Mouse (Mus musculus) stomach, embryonic 16.5 days (tissue): ENCODE measurements around the gene Tdrd9. TPM values are rescaled to one million over a fixed set of nuclear protein-coding genes. Genes with fewer than 3 reads are reported as not detected.
A peak's percentile ranks its signal among the peaks of the same experiment; 100 is the strongest.
"Not testable (repeated sequence)": the region's sequence is repeated elsewhere in the genome, so short reads cannot be mapped to it uniquely, and the experiment has no call there.

ENCODE experiments used
- ATAC-seq: fragments of 200-750 bp; cut with Nextera tagmentation; 2 replicates; pipeline ENCODE4 v1.8.0; 2017; ENCODE audit warnings: moderate number of reproducible peaks, moderate TSS enrichment; ENCODE audit not compliant: insufficient read depth, low FRiP score
- H3K27ac ChIP-seq: fragments of 300-500 bp; sonication (generic); 2 replicates; pipeline ENCODE4 v1.5.1; 2014; ENCODE audit warnings: low read length
- H3K27me3 ChIP-seq: fragments of 300-500 bp; sonication (generic); 2 replicates; pipeline ENCODE4 v1.6.1; 2014; ENCODE audit warnings: low read length, control low read depth, mixed read lengths; ENCODE audit not compliant: control insufficient read depth, insufficient read depth
- H3K36me3 ChIP-seq: fragments of 300-500 bp; sonication (generic); 2 replicates; pipeline ENCODE4 v1.6.1; 2014; ENCODE audit warnings: low read length; ENCODE audit not compliant: control insufficient read depth, insufficient read depth
- H3K4me1 ChIP-seq: fragments of 300-500 bp; sonication (generic); 2 replicates; pipeline ENCODE4 v1.6.1; 2014; ENCODE audit warnings: low read length, control low read depth, mixed read lengths; ENCODE audit not compliant: control insufficient read depth, insufficient read depth
- H3K4me2 ChIP-seq: fragments of 300-500 bp; sonication (generic); 2 replicates; pipeline ENCODE4 v1.6.1; 2014; ENCODE audit warnings: low read depth, low read length, mixed read lengths
- H3K4me3 ChIP-seq: fragments of 300-500 bp; sonication (generic); replicated peaks from 2 replicates; pipeline ENCODE4 v1.5.1; 2014; ENCODE audit warnings: mild to moderate bottlenecking, low read length
- H3K9ac ChIP-seq: fragments of 300-500 bp; sonication (generic); 2 replicates; pipeline ENCODE4 v1.6.1; 2014; ENCODE audit warnings: low read length
- H3K9me3 ChIP-seq: fragments of 300-500 bp; sonication (generic); replicated peaks from 2 replicates; pipeline ENCODE4 v1.6.1; 2016; ENCODE audit warnings: low read length, control low read depth; ENCODE audit not compliant: control insufficient read depth
- WGBS: fragments of 180-500 bp; shearing (Covaris S2); extraction: QIAGEN DNeasy Blood & Tissue Kit; methylation state at CpG from one replicate; pipeline ENCODE4 v1.1.7; 2014; 5-methylcytosine and 5-hydroxymethylcytosine counted together
- polyA plus RNA-seq: library from polyadenylated mRNA; unstranded; fragments of >200 nt; fragmentation: Nextera tagmentation; extraction: Ambion mirVana; gene quantifications from 2 replicates; pipeline ENCODE4 v1.2.1, GENCODE M21; 2015

Gene Tdrd9
- polyA plus RNA-seq, 1 experiment from 2014 or later, result 0.13 TPM

DNA sequence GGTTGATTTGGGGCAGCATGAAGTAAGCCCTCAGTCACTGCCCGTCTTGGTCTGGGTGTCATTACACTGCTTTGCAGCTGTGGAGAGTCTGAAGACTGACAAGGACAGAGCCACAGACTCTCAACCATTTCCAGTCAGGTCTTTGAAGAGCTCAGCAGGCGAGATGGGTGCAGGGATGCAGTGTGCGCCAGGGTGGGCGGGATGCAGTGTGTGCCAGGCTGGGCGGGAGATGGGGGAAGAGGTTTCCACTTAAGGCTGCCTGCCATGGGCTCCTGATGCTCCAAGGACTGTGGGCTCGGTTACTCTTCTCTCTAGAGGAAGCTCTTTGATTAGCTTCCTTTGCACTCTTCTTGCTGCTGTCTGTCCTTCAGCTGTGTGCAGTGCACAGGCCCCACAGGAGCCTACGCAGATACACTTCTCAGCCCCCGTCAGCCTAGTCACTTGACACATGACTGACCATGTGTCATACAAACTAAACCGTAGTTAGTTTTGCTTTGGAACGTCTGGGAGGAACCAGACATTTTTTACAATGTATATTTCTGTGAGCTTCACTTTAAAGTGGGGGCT lies 62.1 kb downstream of the Tdrd9 start:
- H3K27ac ChIP-seq, result no peak overlapping the region
- no peak for ATAC-seq
- H3K4me3 ChIP-seq, result no peak overlapping the region
- no peaks in the 10 kb centered on the region for H3K9me3 ChIP-seq
- no peaks in the 10 kb centered on the region for H3K4me1 ChIP-seq
- H3K27me3 ChIP-seq, result no peaks in the 10 kb centered on the region
- 75% methylated on average over 10 of the region's 10 CpGs for whole genome bisulfite sequencing
- no peak overlapping the region for H3K4me2 ChIP-seq
- H3K36me3 ChIP-seq, result no peaks in the 10 kb centered on the region
- no peak overlapping the region for H3K9ac ChIP-seq

DNA sequence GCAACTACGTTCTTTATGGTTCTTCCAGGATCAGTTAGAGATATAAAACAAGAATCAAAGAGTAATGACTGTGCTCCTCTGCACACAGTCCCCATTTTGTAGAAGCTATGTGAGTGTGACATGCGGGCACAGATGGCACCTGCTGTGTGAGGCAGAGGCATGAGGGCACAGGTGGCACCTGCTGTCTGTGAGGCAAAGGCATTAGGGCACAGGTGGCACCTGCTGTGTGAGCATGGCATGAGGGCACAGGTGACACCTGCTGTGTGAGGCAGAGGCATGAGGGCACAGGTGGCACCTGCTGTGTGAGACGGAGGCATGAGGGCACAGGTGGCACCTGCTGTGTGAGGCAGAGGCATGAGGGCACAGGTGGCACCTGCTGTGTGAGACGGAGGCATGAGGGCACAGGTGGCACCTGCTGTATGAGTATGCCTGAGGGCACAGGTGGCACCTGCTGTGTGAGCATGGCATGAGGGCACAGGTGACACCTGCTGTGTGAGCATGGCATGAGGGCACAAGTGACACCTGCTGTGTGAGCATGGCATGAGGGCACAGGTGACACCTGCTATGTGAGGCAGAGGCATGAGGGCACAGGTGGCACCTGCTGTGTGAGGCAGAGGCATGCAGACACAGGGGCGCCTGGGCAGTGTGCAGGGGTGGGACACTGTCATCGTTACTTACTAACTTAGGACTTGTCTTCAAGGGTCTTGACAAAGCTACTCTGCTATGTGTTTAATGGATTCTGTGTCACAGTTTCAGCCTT lies 64.2 kb downstream of the Tdrd9 start:
- H3K36me3 ChIP-seq, result not testable (repeated sequence)

DNA sequence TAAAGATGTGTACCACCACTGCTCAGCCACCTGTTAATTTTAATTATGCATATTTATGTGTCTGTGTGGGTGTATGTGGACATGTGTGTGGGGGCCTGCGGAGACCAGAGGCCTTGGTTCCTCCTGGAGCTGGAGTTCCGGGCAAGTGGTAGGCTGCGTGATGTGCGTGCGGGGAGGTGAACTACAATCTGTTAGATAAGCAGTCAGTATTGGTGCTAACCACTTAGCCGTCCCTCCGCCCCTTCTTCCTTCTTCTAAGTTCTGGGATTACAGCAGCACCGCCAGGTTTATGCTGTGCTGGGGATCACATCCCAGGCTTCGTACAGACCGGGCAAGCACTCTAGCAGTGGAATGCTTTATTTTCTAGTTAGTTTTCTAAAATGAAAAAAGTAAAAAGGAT lies 67.1 kb downstream of the Tdrd9 start:
- Histone ChIP-seq H3K4me2 (no peak overlapping the region), H3K4me3 (no peak overlapping the region), H3K4me1 (no peaks in the 10 kb centered on the region), H3K9me3 (no peaks in the 10 kb centered on the region), H3K27ac (no peak overlapping the region), H3K27me3 (no peaks in the 10 kb centered on the region), H3K9ac (no peak overlapping the region), H3K36me3 (no peaks in the 10 kb centered on the region)
- 94% methylated on average over 10 of the region's 10 CpGs for WGBS
- no peak for ATAC-seq

More for the DNA sequence above, 64.2 kb downstream of the Tdrd9 start:
- H3K4me3 ChIP-seq, H3K27me3 ChIP-seq, ATAC-seq, H3K4me1 ChIP-seq, H3K9ac ChIP-seq, H3K27ac ChIP-seq, H3K9me3 ChIP-seq, H3K4me2 ChIP-seq: not testable (repeated sequence)
- WGBS, result 79% methylated on average over 6 of the region's 6 CpGs

DNA sequence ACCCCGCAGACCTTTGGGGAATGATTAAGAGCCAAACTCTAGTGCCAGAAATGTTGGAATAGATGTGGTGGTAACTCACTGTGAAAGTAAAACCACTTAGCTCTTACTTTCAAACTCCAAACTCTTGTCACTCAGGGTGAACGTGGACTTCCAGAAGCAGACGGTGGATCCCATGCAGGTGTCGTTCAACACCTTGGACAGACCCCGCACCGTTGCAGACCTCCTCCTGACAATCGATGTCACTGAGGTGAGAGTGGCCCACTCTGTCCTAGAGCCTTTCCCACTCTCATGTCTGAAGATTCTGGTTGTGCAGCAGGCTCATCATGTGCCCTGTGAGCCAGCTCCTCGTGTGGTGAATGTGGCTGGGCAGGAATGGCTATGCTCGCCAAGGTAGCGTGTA lies 67.8 kb downstream of the Tdrd9 start:
- WGBS, result 90% methylated on average over 10 of the region's 10 CpGs
- no peaks in the 10 kb centered on the region for H3K36me3 ChIP-seq
- ATAC-seq, result no peak

DNA sequence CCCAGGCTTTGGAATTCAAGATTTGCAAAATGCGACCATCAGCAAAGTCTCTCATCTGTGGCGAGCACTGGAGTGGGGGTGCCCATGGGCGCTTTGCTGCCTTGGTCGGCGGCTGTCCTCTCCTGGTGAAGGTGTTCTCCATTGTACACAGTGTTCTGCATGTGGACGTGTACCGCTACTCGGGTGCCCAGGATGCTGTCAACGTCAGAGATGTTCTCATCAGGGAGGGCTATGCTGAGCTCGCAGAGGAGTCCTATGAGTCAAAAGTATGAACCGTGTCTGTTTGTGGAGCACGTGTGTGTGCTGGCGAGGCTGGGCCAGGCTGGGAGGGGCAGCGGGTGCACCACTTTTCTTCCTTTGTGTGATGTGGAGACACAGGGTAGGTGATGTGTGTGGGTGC lies 71.3 kb downstream of the Tdrd9 start:
- no peak overlapping the region for H3K27ac ChIP-seq
- no peak overlapping the region for H3K4me3 ChIP-seq
- no peak overlapping the region for H3K4me2 ChIP-seq
- no peaks in the 10 kb centered on the region for H3K4me1 ChIP-seq
- H3K9me3 ChIP-seq, result no peaks in the 10 kb centered on the region
- 83% methylated on average over 14 of the region's 14 CpGs for WGBS
- no peak overlapping the region for H3K9ac ChIP-seq
- H3K27me3 ChIP-seq, result no peaks in the 10 kb centered on the region
- ATAC-seq, result no peak
- H3K36me3 ChIP-seq, result no peaks in the 10 kb centered on the region

More for the DNA sequence above, 67.8 kb downstream of the Tdrd9 start:
- Histone ChIP-seq H3K27ac (no peak overlapping the region), H3K4me3 (no peak overlapping the region), H3K4me1 (no peaks in the 10 kb centered on the region), H3K9me3 (no peaks in the 10 kb centered on the region), H3K4me2 (no peak overlapping the region), H3K9ac (no peak overlapping the region), H3K27me3 (no peaks in the 10 kb centered on the region)

DNA sequence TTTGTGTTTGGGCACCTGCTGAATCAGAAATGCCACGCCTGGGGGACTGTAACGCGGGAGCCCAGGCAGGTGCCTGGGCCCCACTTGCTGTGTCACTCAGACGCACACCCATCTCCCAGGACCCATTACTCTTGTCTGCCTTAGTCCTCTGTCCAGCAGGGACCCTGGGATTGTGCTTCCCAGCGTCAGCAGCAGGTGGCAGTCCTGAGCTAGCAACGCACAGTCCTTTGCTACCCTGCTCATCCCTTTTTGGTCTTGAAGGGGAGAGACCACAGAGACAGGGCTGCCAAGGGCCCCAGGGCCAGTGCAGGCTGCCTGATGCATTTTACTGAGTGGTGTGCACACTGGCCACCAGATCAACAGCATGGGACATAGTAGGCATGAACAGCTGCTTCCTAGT lies 106.3 kb downstream of the Tdrd9 start:
- ATAC-seq, result 0 out of 2 replicates have a peak, but pooled peaks have one; percentile 29
- no peaks in the 10 kb centered on the region for H3K4me1 ChIP-seq
- 5% methylated on average over 6 of the region's 6 CpGs for WGBS
- no peak overlapping the region for H3K9ac ChIP-seq
- no peak overlapping the region for H3K4me3 ChIP-seq
- no peak overlapping the region for H3K4me2 ChIP-seq
- H3K36me3 ChIP-seq, result no peaks in the 10 kb centered on the region
- H3K27ac ChIP-seq, result no peak overlapping the region
- H3K9me3 ChIP-seq, result no peaks in the 10 kb centered on the region
- no peaks in the 10 kb centered on the region for H3K27me3 ChIP-seq

DNA sequence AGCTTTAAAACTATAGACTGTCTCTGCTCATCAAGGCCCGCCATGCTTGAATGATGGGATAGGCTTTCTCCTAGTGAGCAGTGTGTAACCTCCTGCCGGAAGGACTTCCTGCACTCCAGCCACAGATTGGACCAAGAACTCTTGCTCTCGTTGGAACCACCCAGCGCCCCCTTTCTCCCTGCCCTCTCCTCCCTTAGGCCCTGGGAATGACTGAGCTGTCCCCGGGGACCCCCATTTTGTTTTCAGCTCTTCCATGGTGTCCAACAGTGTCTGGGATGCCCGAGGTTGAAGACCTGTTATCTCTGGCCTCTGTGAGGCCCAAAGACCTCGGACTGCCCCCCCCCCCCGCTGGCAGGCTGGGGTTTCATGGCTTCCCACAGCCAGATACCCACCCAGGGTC lies 108.6 kb downstream of the Tdrd9 start:
- H3K4me1 ChIP-seq, result no peaks in the 10 kb centered on the region
- no peak overlapping the region for H3K4me3 ChIP-seq
- no peaks in the 10 kb centered on the region for H3K27me3 ChIP-seq
- H3K27ac ChIP-seq, result no peak overlapping the region
- no peak for ATAC-seq
- no peaks in the 10 kb centered on the region for H3K36me3 ChIP-seq
- H3K9me3 ChIP-seq, result no peaks in the 10 kb centered on the region
- no peak overlapping the region for H3K9ac ChIP-seq
- whole genome bisulfite sequencing, result 70% methylated on average over 8 of the region's 8 CpGs
- H3K4me2 ChIP-seq, result no peak overlapping the region

DNA sequence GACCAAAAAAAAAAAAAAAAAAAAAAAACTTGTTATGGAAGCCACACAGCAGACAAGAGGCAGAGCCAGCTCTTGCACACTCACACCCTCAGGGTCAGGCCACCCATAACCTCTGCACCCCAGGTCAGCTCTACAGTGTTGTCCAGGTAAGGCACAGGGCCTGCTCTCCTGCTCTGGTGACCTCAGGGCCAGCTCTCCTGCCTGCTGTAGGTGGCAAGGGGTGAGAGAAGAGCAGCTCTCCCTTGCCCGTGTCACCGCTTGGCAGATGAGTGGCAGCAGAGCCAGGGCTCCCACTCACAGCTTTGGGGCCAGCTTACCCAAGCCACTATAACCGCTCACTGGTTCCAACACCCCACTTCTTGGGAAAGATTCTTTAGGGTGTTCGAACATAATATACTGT lies 109.6 kb downstream of the Tdrd9 start:
- Histone ChIP-seq H3K4me2 (no peak overlapping the region), H3K36me3 (no peaks in the 10 kb centered on the region), H3K27me3 (no peaks in the 10 kb centered on the region), H3K9ac (no peak overlapping the region), H3K27ac (no peak overlapping the region), H3K9me3 (no peaks in the 10 kb centered on the region), H3K4me1 (no peaks in the 10 kb centered on the region), H3K4me3 (no peak overlapping the region)
- 88% methylated on average over 4 of the region's 4 CpGs for WGBS
- no peak for ATAC-seq

DNA sequence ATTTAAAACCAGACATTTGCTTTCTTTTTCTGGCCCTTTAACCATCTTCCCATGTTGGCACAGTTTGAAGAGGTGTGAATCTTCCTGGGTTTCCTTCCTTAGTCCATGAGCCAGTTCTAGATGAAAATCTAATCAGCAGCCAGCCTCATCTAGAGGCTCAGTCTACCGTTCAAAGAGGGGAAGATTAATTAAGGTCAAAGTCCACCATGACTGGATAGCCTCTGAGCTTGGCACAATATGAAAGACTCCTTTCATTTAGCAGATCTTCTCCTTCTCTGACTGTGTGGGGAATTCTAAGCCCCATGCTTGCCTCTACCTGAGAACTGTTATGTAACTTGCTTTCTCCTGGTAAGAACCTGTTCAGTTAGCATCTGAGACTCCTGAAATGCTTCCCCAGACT lies 110.9 kb downstream of the Tdrd9 start:
- WGBS, result 23% methylated on average over 1 of the region's 1 CpGs
- no peak overlapping the region for H3K4me2 ChIP-seq
- H3K9ac ChIP-seq, result no peak overlapping the region
- H3K4me1 ChIP-seq, result no peaks in the 10 kb centered on the region
- ATAC-seq, result no peak
- H3K27ac ChIP-seq, result no peak overlapping the region
- no peaks in the 10 kb centered on the region for H3K36me3 ChIP-seq
- H3K27me3 ChIP-seq, result no peaks in the 10 kb centered on the region
- H3K4me3 ChIP-seq, result no peak overlapping the region
- no peaks in the 10 kb centered on the region for H3K9me3 ChIP-seq
